9 mouse cellular contexts compared by ENCODE assay signal in the genomic region with DNA sequence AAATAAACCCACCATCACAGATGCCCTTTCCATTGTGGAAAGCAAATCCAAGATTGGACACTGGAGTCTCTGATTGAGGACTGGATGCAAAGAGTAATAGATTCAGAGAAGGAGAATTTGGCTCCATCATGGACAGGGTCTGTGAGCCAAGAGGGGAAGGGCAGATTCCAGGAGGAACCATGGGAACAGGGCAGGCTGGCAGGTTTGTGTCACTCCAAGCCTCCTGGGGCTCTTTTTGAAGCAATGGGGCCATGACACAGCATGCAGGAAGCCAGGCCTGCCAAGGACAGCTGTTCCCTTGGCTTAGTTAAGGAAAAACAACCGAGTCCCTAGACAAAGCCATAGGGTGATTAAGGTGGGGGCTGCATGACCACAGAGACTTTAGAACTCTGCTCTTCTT.
DNase-seq lines count a peak whose midpoint lies in the region; ATAC-seq and TF ChIP-seq lines count a peak whose summit lies in the region.
"Had no signal": no experiment of that assay in that cellular context is flagged by ENCODE, and none has a peak within 500 bp of the region (broad histone marks: within the 10 kb centered on the region; RNA-seq: fewer than 3 reads in every experiment).

No protein-coding gene starts in this region.

- H3K4me2 ChIP-seq in lung, postnatal 0 days (replicated peaks; ENCODE audit: low read depth, low read length) = no peak overlapping the region
- H3K4me2 ChIP-seq: lung, embryonic 15.5 days had no signal

- no peaks in the 10 kb centered on the region for H3K4me1 ChIP-seq in kidney, adult 2 months (ENCODE audit: control insufficient read depth, insufficient read depth, low read length)
- H3K4me1 ChIP-seq in lung, postnatal 0 days (ENCODE audit: insufficient read depth, low read depth, low read length) = no peaks in the 10 kb centered on the region
- H3K4me1 ChIP-seq: lung, embryonic 15.5 days had no signal

- no peaks in the 10 kb centered on the region for H3K36me3 ChIP-seq in kidney, adult 2 months (ENCODE audit: control insufficient read depth, insufficient read depth, low read length)
- no peaks in the 10 kb centered on the region for H3K36me3 ChIP-seq in lung, postnatal 0 days (ENCODE audit: insufficient read depth, low read length)
- H3K36me3 ChIP-seq: lung, embryonic 15.5 days had no signal

- H3K4me3 ChIP-seq in kidney, adult 2 months (ENCODE audit: insufficient read depth, low read depth, low read length) = no peak overlapping the region
- H3K4me3 ChIP-seq in lung, postnatal 0 days (ENCODE audit: low read depth, low read length) = no peak overlapping the region
- H3K4me3 ChIP-seq: lung, embryonic 15.5 days had no signal

- no peak for ATAC-seq in lung, postnatal 0 days

- H3K9ac ChIP-seq in lung, postnatal 0 days (replicated peaks; ENCODE audit: low read depth) = no peak overlapping the region
- H3K9ac ChIP-seq: lung, embryonic 15.5 days had no signal

- no peaks in the 10 kb centered on the region for H3K27me3 ChIP-seq in kidney, adult 2 months (replicated peaks; ENCODE audit: control insufficient read depth, insufficient read depth, low read length)
- H3K27me3 ChIP-seq in lung, postnatal 0 days (replicated peaks; ENCODE audit: insufficient read depth, low read length) = no peaks in the 10 kb centered on the region
- H3K27me3 ChIP-seq: lung, embryonic 15.5 days had no signal

- TF ChIP-seq EP300 in lung, postnatal 0 days (IDR thresholded peaks at IDR 0.05) = no peak

- peak; percentile 2 to 18 for DNase-seq in adrenal gland, postnatal 36 days
- no peak for DNase-seq in adrenal gland, adult 2 months
- DNase-seq in kidney, adult 2 months = peak; percentile 7
- no peak for DNase-seq in kidney, adult 8-10 months
- DNase-seq in cerebellum, adult 11-12 months = peak; percentile 99
- peak; percentile 47 for DNase-seq in layer of hippocampus, adult 9-11 months
- DNase-seq in urinary bladder, postnatal 10 days (ENCODE audit: low spot score) = no peak
- no peak for DNase-seq in lung, postnatal 0 days (ENCODE audit: low spot score)

- no peak for TF ChIP-seq CTCF in kidney, adult 2 months (conservative IDR thresholded peaks at IDR 0.05; ENCODE audit: insufficient read depth, insufficient read length, low read depth, low read length)
- no peak for TF ChIP-seq CTCF in lung, postnatal 0 days (IDR thresholded peaks at IDR 0.05)

- H3K27ac ChIP-seq in kidney, adult 2 months (ENCODE audit: insufficient read depth, low read depth, low read length) = no peak overlapping the region
- H3K27ac ChIP-seq in lung, postnatal 0 days (ENCODE audit: low read length) = no peak overlapping the region
- H3K27ac ChIP-seq: lung, embryonic 15.5 days had no signal

- 36% methylated on average over 1 of the region's 1 CpGs for WGBS in kidney, adult 2 months
- 41% methylated on average over 1 of the region's 1 CpGs for WGBS in lung, postnatal 0 days

- H3K9me3 ChIP-seq in lung, postnatal 0 days (ENCODE audit: low read length) = no peaks in the 10 kb centered on the region
- H3K9me3 ChIP-seq: lung, embryonic 15.5 days had no signal

- TF ChIP-seq POLR2A in kidney, adult 2 months (IDR thresholded peaks at IDR 0.05; ENCODE audit: low read depth, low read length) = no peak

Comparison
In these comparisons a context has a peak if more than half of its experiments do, and no peak if none do; other contexts are left out.
1. DNase-seq: peak in adrenal gland, postnatal 36 days (2 of 2), kidney, adult 2 months (single experiment), cerebellum, adult 11-12 months (single experiment) and layer of hippocampus, adult 9-11 months (single experiment); none in adrenal gland, adult 2 months (single experiment), kidney, adult 8-10 months (0 of 2), urinary bladder, postnatal 10 days (single experiment) and lung, postnatal 0 days (single experiment).